Mouse (Mus musculus) heart, embryonic 12.5 days (tissue): ENCODE measurements around the gene Amotl2. TPM values are rescaled to one million over a fixed set of nuclear protein-coding genes. Genes with fewer than 3 reads are reported as not detected.

ENCODE experiments used
- ATAC-seq: fragments of 200-750 bp; cut with Nextera tagmentation; 2 replicates; pipeline ENCODE4 v1.8.0; 2017; ENCODE audit warnings: moderate TSS enrichment, moderate library complexity; ENCODE audit not compliant: insufficient number of reproducible peaks, low FRiP score
- H3K27ac ChIP-seq: fragments of 300-500 bp; sonication (generic); 2 replicates; pipeline ENCODE4 v1.5.1; 2016; ENCODE audit warnings: mild to moderate bottlenecking, moderate library complexity; ENCODE audit not compliant: poor library complexity, severe bottlenecking
- H3K27me3 ChIP-seq: fragments of 300-500 bp; sonication (generic); replicated peaks from 2 replicates; pipeline ENCODE4 v1.6.1; 2016; ENCODE audit warnings: mild to moderate bottlenecking, moderate library complexity
- H3K36me3 ChIP-seq: fragments of 300-500 bp; sonication (generic); 2 replicates; pipeline ENCODE4 v1.6.1; 2016; ENCODE audit warnings: mild to moderate bottlenecking, moderate library complexity
- H3K4me1 ChIP-seq: fragments of 300-500 bp; sonication (generic); replicated peaks from 2 replicates; pipeline ENCODE4 v1.6.1; 2016; ENCODE audit warnings: mild to moderate bottlenecking
- H3K4me2 ChIP-seq: fragments of 300-500 bp; sonication (generic); 2 replicates; pipeline ENCODE4 v1.6.1; 2016; ENCODE audit warnings: mild to moderate bottlenecking, moderate library complexity
- H3K4me3 ChIP-seq: fragments of 300-500 bp; sonication (generic); 2 replicates; pipeline ENCODE4 v1.5.1; 2016; ENCODE audit warnings: mild to moderate bottlenecking
- H3K9ac ChIP-seq: fragments of 300-500 bp; sonication (generic); 2 replicates; pipeline ENCODE4 v1.6.1; 2016; ENCODE audit warnings: mild to moderate bottlenecking, moderate library complexity
- H3K9me3 ChIP-seq: fragments of 300-500 bp; sonication (generic); replicated peaks from 2 replicates; pipeline ENCODE4 v1.6.1; 2016; ENCODE audit warnings: mild to moderate bottlenecking, moderate library complexity
- WGBS: fragments of 180-500 bp; shearing (Covaris S2); methylation state at CpG from one replicate; pipeline ENCODE4 v1.1.7; 2016; 5-methylcytosine and 5-hydroxymethylcytosine counted together
- polyA plus RNA-seq: library from polyadenylated mRNA; unstranded; fragments of >200 nt; fragmentation: Nextera tagmentation; extraction: Ambion mirVana; gene quantifications from 2 replicates; pipeline ENCODE4 v1.2.1, GENCODE M21; 2016

The Amotl2 gene
- polyA plus RNA-seq, 1 experiment from 2014 or later = 59.2 TPM

DNA sequence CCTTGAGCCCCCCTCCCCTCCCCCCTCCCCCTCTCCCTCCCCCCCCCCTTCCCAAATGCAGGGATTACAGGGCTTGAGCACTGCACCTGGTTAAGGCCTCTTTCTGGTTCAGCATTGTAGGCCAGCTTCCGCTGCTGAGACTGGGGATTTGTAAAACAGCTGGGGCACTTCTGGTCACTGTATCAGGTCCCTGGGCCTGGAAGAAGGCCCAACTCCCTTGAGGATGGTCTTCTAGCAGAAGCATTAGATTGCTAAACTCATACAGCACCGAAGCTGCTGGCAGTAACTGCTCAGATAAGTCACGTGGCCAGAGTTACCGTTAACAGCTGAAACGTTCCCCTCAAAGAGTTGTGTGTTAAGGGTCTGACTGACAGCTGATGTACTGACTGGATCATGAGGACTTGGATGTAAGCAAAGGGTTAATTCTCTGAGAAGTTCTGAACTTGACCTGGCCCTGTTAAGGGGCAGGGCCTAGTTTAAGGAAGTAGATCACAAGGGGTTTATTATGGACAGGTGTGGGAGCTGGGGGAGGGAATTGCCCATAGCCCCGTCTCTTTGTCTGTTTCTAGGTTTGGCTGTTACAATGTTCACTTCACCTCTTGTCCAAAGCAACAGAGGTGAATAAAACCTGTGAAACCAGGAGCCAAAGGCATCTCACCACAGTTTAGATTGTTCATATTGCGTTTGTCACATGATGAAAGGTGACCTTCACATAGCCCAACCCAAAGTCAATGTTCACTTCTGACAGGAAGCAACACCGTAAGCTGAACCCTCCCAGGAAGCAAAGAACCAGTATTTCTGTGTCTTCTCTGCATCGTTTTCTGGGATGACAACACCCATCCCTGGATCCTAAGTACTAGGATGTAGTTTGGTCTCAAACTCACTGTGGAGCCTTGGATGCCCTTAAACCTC lies 23.7 kb upstream of the Amotl2 start:
- H3K4me3 ChIP-seq = no peak overlapping the region
- 44% methylated on average over 9 of the region's 9 CpGs for WGBS
- H3K4me2 ChIP-seq = no peak overlapping the region
- no peak overlapping the region for H3K27ac ChIP-seq
- no peaks in the 10 kb centered on the region for H3K9me3 ChIP-seq
- H3K27me3 ChIP-seq = no peaks in the 10 kb centered on the region
- ATAC-seq = no peak
- H3K4me1 ChIP-seq = peaks cover 28% of the 10 kb centered on the region
- no peak overlapping the region for H3K9ac ChIP-seq
- no peaks in the 10 kb centered on the region for H3K36me3 ChIP-seq

GRCm38 (mm10) chr9:102701042-102701441 lies 15.4 kb upstream of the Amotl2 start:
- no peak overlapping the region for H3K9ac ChIP-seq
- 85% methylated on average over 6 of the region's 6 CpGs for WGBS
- no peak overlapping the region for H3K4me2 ChIP-seq
- peaks cover 7% of the 10 kb centered on the region for H3K4me1 ChIP-seq
- no peak overlapping the region for H3K27ac ChIP-seq
- no peak overlapping the region for H3K4me3 ChIP-seq
- H3K27me3 ChIP-seq = no peaks in the 10 kb centered on the region
- peaks cover 7% of the 10 kb centered on the region for H3K9me3 ChIP-seq
- ATAC-seq = no peak
- H3K36me3 ChIP-seq = no peaks in the 10 kb centered on the region

GRCm38 (mm10) chr9:102709504-102710135 lies 6.9 kb upstream of the Amotl2 start:
- H3K9me3 ChIP-seq = no peaks in the 10 kb centered on the region
- H3K27ac ChIP-seq = 0 out of 2 replicates have a peak overlapping the region, but pooled peaks have one; percentile 11
- WGBS = 43% methylated on average over 15 of the region's 15 CpGs
- H3K4me3 ChIP-seq = no peak overlapping the region
- no peak overlapping the region for H3K4me2 ChIP-seq
- H3K4me1 ChIP-seq = peaks cover 33% of the 10 kb centered on the region
- no peaks in the 10 kb centered on the region for H3K36me3 ChIP-seq
- no peaks in the 10 kb centered on the region for H3K27me3 ChIP-seq
- H3K9ac ChIP-seq = no peak overlapping the region
- no peak for ATAC-seq

- no peak for ATAC-seq
- Histone ChIP-seq H3K27ac (no peak overlapping the region), H3K36me3 (no peaks in the 10 kb centered on the region), H3K27me3 (no peaks in the 10 kb centered on the region), H3K4me1 (peaks cover 41% of the 10 kb centered on the region), H3K9me3 (no peaks in the 10 kb centered on the region), H3K4me2 (no peak overlapping the region), H3K4me3 (no peak overlapping the region), H3K9ac (no peak overlapping the region)
- 70% methylated on average over 5 of the region's 5 CpGs for WGBS
Measured at GRCm38 (mm10) chr9:102710520-102710919, 6.0 kb upstream of the Amotl2 start.

DNA sequence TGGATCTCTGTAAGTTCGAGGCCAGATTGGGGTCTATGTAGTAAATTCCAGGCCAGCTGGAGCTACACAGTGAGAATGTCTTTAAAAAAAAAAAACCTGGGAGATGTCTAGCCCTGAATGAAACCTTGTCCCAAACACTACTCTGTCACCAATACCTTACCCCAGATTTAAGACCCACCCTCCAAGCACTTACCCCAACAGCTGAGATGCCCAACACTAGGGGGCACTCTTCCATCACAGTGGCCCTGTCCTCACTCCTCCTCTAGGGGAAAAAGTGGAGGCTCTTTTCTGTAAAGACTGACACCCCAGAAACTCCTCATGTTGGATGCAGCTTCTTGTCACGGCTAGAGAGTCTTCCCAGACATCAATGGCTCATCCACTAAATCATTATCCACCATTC lies 2.7 kb upstream of the Amotl2 start:
- Histone ChIP-seq H3K4me1 (peaks cover 44% of the 10 kb centered on the region), H3K27me3 (no peaks in the 10 kb centered on the region), H3K9ac (no peak overlapping the region), H3K36me3 (no peaks in the 10 kb centered on the region), H3K4me2 (no peak overlapping the region), H3K27ac (no peak overlapping the region), H3K9me3 (no peaks in the 10 kb centered on the region), H3K4me3 (no peak overlapping the region)
- WGBS = 67% methylated on average over 2 of the region's 2 CpGs
- ATAC-seq = no peak

- Histone ChIP-seq H3K9ac (no peak overlapping the region), H3K4me2 (0 out of 2 replicates have a peak overlapping the region, but pooled peaks have one; percentile 0)
Measured at GRCm38 (mm10) chr9:102714893-102715505, 1.5 kb upstream of the Amotl2 start.

GRCm38 (mm10) chr9:102715506-102715900 lies 969 bp upstream of the Amotl2 start:
- Histone ChIP-seq H3K4me3 (no peak overlapping the region), H3K27me3 (no peaks in the 10 kb centered on the region), H3K4me1 (peaks cover 43% of the 10 kb centered on the region), H3K4me2 (no peak overlapping the region), H3K9ac (no peak overlapping the region), H3K9me3 (no peaks in the 10 kb centered on the region), H3K27ac (no peak overlapping the region), H3K36me3 (peaks cover 7% of the 10 kb centered on the region)
- ATAC-seq = no peak
- WGBS = 59% methylated on average over 2 of the region's 2 CpGs

More at GRCm38 (mm10) chr9:102714893-102715505, 1.5 kb upstream of the Amotl2 start:
- H3K4me3 ChIP-seq = no peak overlapping the region
- H3K9me3 ChIP-seq = no peaks in the 10 kb centered on the region
- peaks cover 43% of the 10 kb centered on the region for H3K4me1 ChIP-seq
- no peak for ATAC-seq
- peaks cover 2% of the 10 kb centered on the region for H3K36me3 ChIP-seq
- no peak overlapping the region for H3K27ac ChIP-seq
- no peaks in the 10 kb centered on the region for H3K27me3 ChIP-seq
- WGBS = 8% methylated on average over 7 of the region's 7 CpGs

GRCm38 (mm10) chr9:102717164-102717885 lies 853 bp downstream of the Amotl2 start:
- H3K9me3 ChIP-seq = no peaks in the 10 kb centered on the region
- peaks cover 25% of the 10 kb centered on the region for H3K36me3 ChIP-seq
- peak; percentile 86 for ATAC-seq
- H3K9ac ChIP-seq = peak overlapping the region; percentile 97
- peak overlapping the region; percentile 76 for H3K4me2 ChIP-seq
- H3K4me1 ChIP-seq = peaks cover 59% of the 10 kb centered on the region
- under 1% methylated on average over 50 of the region's 50 CpGs for WGBS
- peak overlapping the region; percentile 84 for H3K4me3 ChIP-seq
- peak overlapping the region; percentile 99 for H3K27ac ChIP-seq
- H3K27me3 ChIP-seq = no peaks in the 10 kb centered on the region

DNA sequence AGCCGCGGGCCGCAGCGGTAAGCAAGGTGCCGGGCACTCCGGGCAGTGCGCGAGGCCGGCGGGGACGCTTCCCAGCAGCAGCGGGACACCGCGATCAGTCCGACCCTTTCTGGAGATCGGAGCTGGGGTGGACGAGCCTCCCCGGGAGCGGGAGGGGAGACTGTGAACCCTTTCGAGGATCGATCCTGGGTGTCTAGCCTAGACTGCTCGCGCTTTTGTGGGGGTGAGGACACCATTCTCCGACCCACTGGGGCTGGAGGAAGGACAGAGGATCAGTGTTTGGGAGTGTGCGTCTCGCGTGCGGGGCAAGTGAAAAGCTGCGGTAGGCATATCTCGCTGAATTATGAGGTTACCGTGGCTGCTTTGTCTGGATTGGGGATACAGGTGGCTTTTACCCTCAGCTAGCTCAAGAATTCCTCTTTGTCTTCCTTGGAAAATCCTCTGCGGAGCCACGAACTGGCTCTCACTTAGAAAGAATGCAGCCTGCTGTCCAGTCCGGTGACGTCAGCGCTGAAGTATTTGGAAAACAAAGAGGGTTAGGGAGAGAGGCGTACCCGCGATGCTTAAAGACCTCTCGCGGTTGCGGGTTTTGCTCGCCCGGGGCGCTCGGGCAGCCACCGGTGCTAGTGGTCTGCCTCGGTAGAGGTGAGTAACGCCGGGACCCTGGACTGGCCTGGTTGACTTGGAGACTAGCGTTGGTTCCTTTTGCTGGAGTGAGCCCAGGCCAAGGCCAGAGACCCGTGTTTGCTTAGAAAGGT lies 1.6 kb downstream of the Amotl2 start:
- no peaks in the 10 kb centered on the region for H3K9me3 ChIP-seq
- peak; percentile 56 for ATAC-seq
- H3K36me3 ChIP-seq = peaks cover 33% of the 10 kb centered on the region
- no peaks in the 10 kb centered on the region for H3K27me3 ChIP-seq
- H3K4me3 ChIP-seq = peak overlapping the region; percentile 84
- H3K4me2 ChIP-seq = peak overlapping the region; percentile 76
- WGBS = under 1% methylated on average over 52 of the region's 52 CpGs
- H3K27ac ChIP-seq = peak overlapping the region; percentile 99
- H3K9ac ChIP-seq = peak overlapping the region; percentile 97
- peaks cover 67% of the 10 kb centered on the region for H3K4me1 ChIP-seq

DNA sequence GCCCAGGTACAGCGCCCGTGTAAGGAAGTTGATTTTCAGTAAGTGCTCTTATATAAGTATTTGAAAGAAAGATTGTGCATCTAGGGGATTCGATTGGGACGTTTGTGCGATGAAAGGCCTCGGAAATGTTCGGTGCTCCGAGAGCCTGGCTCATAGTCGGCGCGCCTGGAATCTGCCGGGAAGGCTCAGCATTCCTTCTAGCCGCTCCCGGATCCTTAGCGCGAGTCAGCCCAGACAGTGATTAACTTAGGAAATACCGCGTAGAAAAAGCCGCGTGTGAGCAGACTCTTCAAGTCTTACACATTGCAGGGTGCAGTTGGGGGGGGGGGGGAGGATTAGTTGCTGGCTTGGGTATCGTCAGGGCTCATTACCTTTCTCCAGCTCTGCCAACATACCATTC lies 2.2 kb downstream of the Amotl2 start:
- Histone ChIP-seq H3K4me1 (peaks cover 73% of the 10 kb centered on the region), H3K9ac (peak overlapping the region; percentile 97), H3K4me2 (peak overlapping the region; percentile 76), H3K27ac (peak overlapping the region; percentile 99), H3K4me3 (peak overlapping the region; percentile 84), H3K36me3 (peaks cover 39% of the 10 kb centered on the region), H3K9me3 (no peaks in the 10 kb centered on the region), H3K27me3 (no peaks in the 10 kb centered on the region)
- under 1% methylated on average over 21 of the region's 21 CpGs for WGBS
- ATAC-seq = no peak
